Mouse (Mus musculus) liver, postnatal 0 days (tissue): ENCODE measurements at regions not wholly inside any gene's neighbourhood (a gene's known extent, or its start where the extent isn't known, plus 50 kb on each side); places are given as distances from the start of the nearest gene placed in this dataset.

Source experiments
- ATAC-seq: fragments of 200-750 bp; cut with Nextera tagmentation; 2 replicates; pipeline ENCODE4 v1.8.0; 2017; ENCODE audit warnings: mild to moderate bottlenecking, moderate library complexity
- DNase-seq: peaks from one replicate; pipeline ENCODE4 v3.0.0-alpha.2; 2016
- H3K27ac ChIP-seq: fragments of 300-500 bp; sonication (generic); 2 replicates; pipeline ENCODE4 v1.5.1; 2014; ENCODE audit warnings: antibody characterized with exemption, moderate library complexity, mild to moderate bottlenecking, low read depth
- H3K27me3 ChIP-seq: fragments of 300-500 bp; sonication (generic); 2 replicates; pipeline ENCODE4 v1.6.1; 2014; ENCODE audit warnings: low read length, control low read depth, mixed read lengths; ENCODE audit not compliant: insufficient read depth
- H3K36me3 ChIP-seq: fragments of 300-500 bp; sonication (generic); replicated peaks from 2 replicates; pipeline ENCODE4 v1.6.1; 2014; ENCODE audit warnings: mild to moderate bottlenecking, control low read depth, low read length, moderate library complexity, mixed read lengths; ENCODE audit not compliant: insufficient read depth
- H3K4me1 ChIP-seq: fragments of 300-500 bp; sonication (generic); 2 replicates; pipeline ENCODE4 v1.6.1; 2014; ENCODE audit warnings: antibody characterized with exemption, mild to moderate bottlenecking, control low read depth; ENCODE audit not compliant: insufficient read depth
- H3K4me2 ChIP-seq: fragments of 300-500 bp; sonication (generic); 2 replicates; pipeline ENCODE4 v1.6.1; 2014; ENCODE audit warnings: low read depth, mild to moderate bottlenecking, low read length, moderate library complexity, mixed read lengths
- H3K4me3 ChIP-seq: fragments of 300-500 bp; sonication (generic); 2 replicates; pipeline ENCODE4 v1.5.1; 2014; ENCODE audit warnings: low read depth, low read length
- H3K9ac ChIP-seq: fragments of 300-500 bp; sonication (generic); replicated peaks from 2 replicates; pipeline ENCODE4 v1.6.1; 2014; ENCODE audit warnings: mild to moderate bottlenecking, moderate library complexity
- H3K9me3 ChIP-seq: fragments of 300-500 bp; sonication (generic); 2 replicates; pipeline ENCODE4 v1.6.1; 2016; ENCODE audit warnings: mild to moderate bottlenecking, control low read depth, low read length, mixed read lengths
- CTCF ChIP-seq: sonication (generic); IDR thresholded peaks from 2 replicates; pipeline ENCODE4 v1.5.1; 2016; ENCODE audit warnings: antibody characterized with exemption, low read depth
- EP300 ChIP-seq: IDR thresholded peaks from 2 replicates; pipeline ENCODE4 v1.6.1; 2016; ENCODE audit warnings: antibody characterized with exemption, low read depth, mild to moderate bottlenecking
- WGBS: fragments of 180-500 bp; shearing (Covaris S2); extraction: QIAGEN DNeasy Blood & Tissue Kit; methylation state at CpG from one replicate; pipeline ENCODE4 v1.1.7; 2014; ENCODE audit not compliant: insufficient replicate concordance; 5-methylcytosine and 5-hydroxymethylcytosine counted together

- H3K27ac ChIP-seq = no peak overlapping the region
- H3K9me3 ChIP-seq = no peaks in the 10 kb centered on the region
- 63% methylated on average over 6 of the region's 6 CpGs for WGBS
- H3K36me3 ChIP-seq = no peaks in the 10 kb centered on the region
- TF ChIP-seq EP300 = no peak
- no peak for TF ChIP-seq CTCF
- DNase-seq (no peak), ATAC-seq (no peak)
- no peak overlapping the region for H3K4me2 ChIP-seq
- no peaks in the 10 kb centered on the region for H3K27me3 ChIP-seq
- no peaks in the 10 kb centered on the region for H3K4me1 ChIP-seq
- H3K9ac ChIP-seq = no peak overlapping the region
- no peak overlapping the region for H3K4me3 ChIP-seq
Observed at GRCm38 (mm10) chr8:115903853-115904420, 196.3 kb upstream of the Maf start.

GRCm38 (mm10) chr8:115897521-115898178 is 190.1 kb upstream of the Maf start:
- Histone ChIP-seq H3K9ac (no peak overlapping the region), H3K27me3 (no peaks in the 10 kb centered on the region), H3K36me3 (no peaks in the 10 kb centered on the region), H3K27ac (no peak overlapping the region), H3K4me1 (no peaks in the 10 kb centered on the region), H3K4me2 (no peak overlapping the region), H3K9me3 (no peaks in the 10 kb centered on the region), H3K4me3 (no peak overlapping the region)
- WGBS = 61% methylated on average over 6 of the region's 6 CpGs
- no peak for DNase-seq
- no peak for ATAC-seq
- no peak for TF ChIP-seq EP300
- TF ChIP-seq CTCF = no peak

- TF ChIP-seq EP300 (no peak), CTCF (no peak)
- 80% methylated on average over 4 of the region's 4 CpGs for whole genome bisulfite sequencing
- Histone ChIP-seq H3K9me3 (no peaks in the 10 kb centered on the region), H3K4me1 (no peaks in the 10 kb centered on the region), H3K27me3 (no peaks in the 10 kb centered on the region), H3K4me3 (no peak overlapping the region), H3K36me3 (no peaks in the 10 kb centered on the region), H3K9ac (no peak overlapping the region), H3K27ac (no peak overlapping the region), H3K4me2 (no peak overlapping the region)
- DNase-seq (no peak), ATAC-seq (no peak)
Observed at GRCm38 (mm10) chr8:115897086-115897485, 189.5 kb upstream of the Maf start.

GRCm38 (mm10) chr8:115896066-115896465 is 188.5 kb upstream of the Maf start:
- Histone ChIP-seq H3K4me3 (no peak overlapping the region), H3K27ac (no peak overlapping the region), H3K36me3 (no peaks in the 10 kb centered on the region), H3K4me1 (no peaks in the 10 kb centered on the region), H3K9me3 (no peaks in the 10 kb centered on the region), H3K27me3 (no peaks in the 10 kb centered on the region), H3K9ac (no peak overlapping the region), H3K4me2 (no peak overlapping the region)
- TF ChIP-seq EP300 (no peak), CTCF (no peak)
- ATAC-seq = no peak
- no peak for DNase-seq
- 83% methylated on average over 4 of the region's 4 CpGs for WGBS

GRCm38 (mm10) chr8:115888278-115888677 is 180.7 kb upstream of the Maf start:
- no peaks in the 10 kb centered on the region for H3K9me3 ChIP-seq
- no peaks in the 10 kb centered on the region for H3K4me1 ChIP-seq
- no peak overlapping the region for H3K27ac ChIP-seq
- no peak overlapping the region for H3K4me3 ChIP-seq
- H3K36me3 ChIP-seq = no peaks in the 10 kb centered on the region
- ATAC-seq = no peak
- no peak for TF ChIP-seq CTCF
- no peak for TF ChIP-seq EP300
- no peaks in the 10 kb centered on the region for H3K27me3 ChIP-seq
- 69% methylated on average over 4 of the region's 4 CpGs for WGBS
- H3K9ac ChIP-seq = no peak overlapping the region
- DNase-seq = no peak
- no peak overlapping the region for H3K4me2 ChIP-seq

- WGBS = 40% methylated on average over 2 of the region's 2 CpGs
- H3K27me3 ChIP-seq = no peaks in the 10 kb centered on the region
- TF ChIP-seq CTCF (no peak), EP300 (no peak)
- no peak overlapping the region for H3K4me3 ChIP-seq
- no peaks in the 10 kb centered on the region for H3K36me3 ChIP-seq
- no peak overlapping the region for H3K4me2 ChIP-seq
- no peaks in the 10 kb centered on the region for H3K9me3 ChIP-seq
- H3K4me1 ChIP-seq = no peaks in the 10 kb centered on the region
- no peak for DNase-seq
- ATAC-seq = no peak
- no peak overlapping the region for H3K9ac ChIP-seq
- no peak overlapping the region for H3K27ac ChIP-seq
Observed at GRCm38 (mm10) chr8:115885121-115885743, 177.6 kb upstream of the Maf start.
